Mouse (Mus musculus) lung, postnatal 25 days (tissue): ENCODE data around the gene Slamf9.

Experiments
- DNase-seq: peaks from one replicate; pipeline ENCODE4 v3.0.0; 2022; ENCODE audit warnings: low spot score

Slamf9 gene

GRCm38 (mm10) chr1:172461602-172462001 is 13.6 kb upstream of the Slamf9 start:
- no peak for DNase-seq

- DNase-seq: no peak
Observed at GRCm38 (mm10) chr1:172462534-172462933, 12.6 kb upstream of the Slamf9 start.

GRCm38 (mm10) chr1:172463387-172464333 is 11.5 kb upstream of the Slamf9 start:
- DNase-seq: no peak

- DNase-seq: no peak
Observed at GRCm38 (mm10) chr1:172468301-172468877, 6.8 kb upstream of the Slamf9 start.

- DNase-seq: no peak
Observed at GRCm38 (mm10) chr1:172469373-172469772, 5.8 kb upstream of the Slamf9 start.

- DNase-seq: no peak
Observed at GRCm38 (mm10) chr1:172469810-172470448, 5.2 kb upstream of the Slamf9 start.

- no peak for DNase-seq
Observed at GRCm38 (mm10) chr1:172472909-172473308, 2.2 kb upstream of the Slamf9 start.

- no peak for DNase-seq
Observed at GRCm38 (mm10) chr1:172474196-172474595, 962 bp upstream of the Slamf9 start.

GRCm38 (mm10) chr1:172478020-172478419 is 2.9 kb downstream of the Slamf9 start:
- no peak for DNase-seq

- DNase-seq: no peak
Observed at GRCm38 (mm10) chr1:172480376-172480775, 5.2 kb downstream of the Slamf9 start.

GRCm38 (mm10) chr1:172481111-172481510 is 6.0 kb downstream of the Slamf9 start:
- DNase-seq: no peak

- DNase-seq: peak; percentile 93
Observed at GRCm38 (mm10) chr1:172481540-172482280, 6.6 kb downstream of the Slamf9 start, which contains the start of gene Igsf9. Igsf9 (plus strand) TSS chr1:172481788.

- DNase-seq: no peak
Observed at GRCm38 (mm10) chr1:172482518-172483360, 7.6 kb downstream of the Slamf9 start.

- no peak for DNase-seq
Observed at GRCm38 (mm10) chr1:172483361-172483660, 8.2 kb downstream of the Slamf9 start.

- no peak for DNase-seq
Observed at GRCm38 (mm10) chr1:172484236-172484635, 9.1 kb downstream of the Slamf9 start.

GRCm38 (mm10) chr1:172484671-172485070 is 9.5 kb downstream of the Slamf9 start:
- DNase-seq: no peak

- no peak for DNase-seq
Observed at GRCm38 (mm10) chr1:172485821-172486220, 10.7 kb downstream of the Slamf9 start.

- no peak for DNase-seq
Observed at GRCm38 (mm10) chr1:172486236-172486635, 11.1 kb downstream of the Slamf9 start.

GRCm38 (mm10) chr1:172486651-172487050 is 11.5 kb downstream of the Slamf9 start:
- no peak for DNase-seq

- no peak for DNase-seq
Observed at GRCm38 (mm10) chr1:172487859-172488258, 12.7 kb downstream of the Slamf9 start.

GRCm38 (mm10) chr1:172488831-172489230 is 13.7 kb downstream of the Slamf9 start:
- DNase-seq: no peak
